Mouse (Mus musculus) right cerebral cortex, postnatal 36 days (tissue): Measurements from ENCODE around the gene Per1.

Source experiments
- DNase-seq, 2 experiments: peaks; one replicate each; pipeline ENCODE4 v3.0.0; 2022; ENCODE audit warnings: low spot score in 2 of 2, mixed read lengths in 1 of 2

Gene Per1

DNA sequence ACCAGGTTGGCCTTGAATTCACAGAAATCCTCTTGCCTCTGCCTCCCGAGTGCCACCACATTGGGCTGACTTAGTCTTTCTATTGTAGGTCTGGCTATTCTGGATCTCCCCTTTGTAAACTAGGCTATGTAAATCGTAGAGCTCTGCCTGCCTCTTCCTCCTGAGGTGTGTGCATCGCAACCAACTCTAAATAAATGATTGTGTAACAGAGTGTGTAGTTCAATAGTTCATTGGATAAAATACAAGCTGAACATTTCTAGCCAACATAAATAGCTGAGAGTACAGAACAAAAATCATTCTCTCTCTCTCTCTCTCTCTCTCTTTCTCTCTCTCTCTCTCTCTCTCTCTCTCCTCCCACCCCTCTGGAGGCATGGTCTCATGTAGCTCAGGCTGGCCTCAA is 19.6 kb downstream of the Per1 start:
- no peak for DNase-seq

DNA sequence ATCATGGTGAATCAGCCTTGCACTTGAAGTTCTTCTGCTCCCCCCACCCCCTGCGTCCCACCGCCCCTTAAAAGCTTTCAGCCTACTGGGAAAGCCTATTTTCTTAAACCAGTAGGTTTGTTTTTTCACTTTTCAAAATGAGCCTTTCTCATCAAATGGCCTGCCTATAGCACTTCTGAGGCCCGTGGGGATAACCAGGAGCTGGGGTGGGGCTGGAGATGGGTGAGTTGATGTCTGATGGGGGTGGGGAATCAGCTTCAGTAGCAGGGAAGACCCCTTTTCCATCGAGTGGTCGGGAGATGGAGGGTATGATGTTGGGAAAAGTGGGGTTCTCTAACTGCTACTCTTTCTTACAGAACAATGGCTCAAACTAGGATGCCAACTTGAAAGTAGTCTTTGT is 21.8 kb downstream of the Per1 start:
- no peak for DNase-seq

DNA sequence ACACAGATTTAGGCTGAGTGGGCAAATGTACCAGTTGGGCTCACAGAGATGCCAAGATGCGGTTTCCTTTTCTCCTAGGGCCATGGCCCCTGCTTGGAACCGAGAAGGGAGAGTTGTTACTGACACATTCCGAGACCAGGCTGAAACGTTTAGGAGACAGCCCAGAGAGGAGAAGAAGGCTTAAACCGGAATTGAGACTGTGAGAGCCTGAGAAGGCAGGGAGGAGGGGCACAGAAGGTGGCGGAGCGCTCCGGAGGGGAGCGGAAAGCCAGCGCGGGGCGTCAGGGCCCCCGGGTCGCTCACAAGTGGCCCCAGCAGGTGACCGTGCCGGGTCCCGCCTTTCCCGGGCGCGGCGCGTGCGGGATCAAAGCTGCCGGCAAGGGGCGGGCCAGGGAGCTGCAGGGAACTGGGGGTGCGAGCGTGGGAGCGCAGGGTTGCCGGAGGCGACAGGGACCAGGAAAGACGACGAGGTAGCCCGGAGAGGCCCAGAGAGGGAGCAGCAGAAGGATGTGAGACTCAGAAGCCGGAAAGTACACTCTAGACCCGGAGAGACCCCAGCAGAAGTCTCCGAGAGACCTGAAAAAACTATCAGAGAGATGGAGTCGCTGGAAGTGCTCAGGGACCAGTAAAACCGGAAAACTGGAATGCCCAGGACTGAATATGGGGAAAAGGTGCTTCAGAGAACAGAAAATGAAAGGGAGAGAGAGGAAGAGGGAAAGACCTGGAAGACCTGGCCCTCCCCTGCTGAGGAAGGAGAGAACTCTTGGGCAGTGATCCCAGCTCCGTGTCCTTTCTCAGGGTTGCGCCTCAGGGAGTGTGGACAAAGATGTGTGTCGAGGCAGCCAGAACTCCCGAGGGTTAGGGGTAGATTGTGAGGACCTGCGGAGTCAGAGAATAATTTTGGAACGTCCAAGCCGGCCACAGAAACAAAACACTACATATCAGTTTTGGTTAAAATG is 23.0 kb downstream of the Per1 start:
- DNase-seq = no peak

DNA sequence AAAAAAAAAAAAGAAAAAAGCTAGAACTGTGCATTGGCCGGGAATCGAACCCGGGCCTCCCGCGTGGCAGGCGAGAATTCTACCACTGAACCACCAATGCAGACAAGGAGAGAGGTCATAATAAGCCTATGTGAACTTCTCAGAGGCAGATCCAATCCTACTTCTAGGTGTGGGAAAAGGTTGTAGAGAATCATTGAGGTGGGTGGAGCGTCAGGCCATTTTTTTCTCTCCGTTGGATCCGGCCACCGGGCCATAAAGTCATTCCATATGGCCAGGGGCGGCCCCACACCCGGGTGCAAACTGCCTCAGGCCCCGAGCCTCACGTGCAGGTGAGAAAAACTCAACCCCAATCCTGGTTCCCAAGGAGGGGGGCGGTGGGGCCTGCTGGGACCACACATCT is 23.7 kb downstream of the Per1 start:
- peak in 1 of 2 experiments; percentile 66 for DNase-seq

DNA sequence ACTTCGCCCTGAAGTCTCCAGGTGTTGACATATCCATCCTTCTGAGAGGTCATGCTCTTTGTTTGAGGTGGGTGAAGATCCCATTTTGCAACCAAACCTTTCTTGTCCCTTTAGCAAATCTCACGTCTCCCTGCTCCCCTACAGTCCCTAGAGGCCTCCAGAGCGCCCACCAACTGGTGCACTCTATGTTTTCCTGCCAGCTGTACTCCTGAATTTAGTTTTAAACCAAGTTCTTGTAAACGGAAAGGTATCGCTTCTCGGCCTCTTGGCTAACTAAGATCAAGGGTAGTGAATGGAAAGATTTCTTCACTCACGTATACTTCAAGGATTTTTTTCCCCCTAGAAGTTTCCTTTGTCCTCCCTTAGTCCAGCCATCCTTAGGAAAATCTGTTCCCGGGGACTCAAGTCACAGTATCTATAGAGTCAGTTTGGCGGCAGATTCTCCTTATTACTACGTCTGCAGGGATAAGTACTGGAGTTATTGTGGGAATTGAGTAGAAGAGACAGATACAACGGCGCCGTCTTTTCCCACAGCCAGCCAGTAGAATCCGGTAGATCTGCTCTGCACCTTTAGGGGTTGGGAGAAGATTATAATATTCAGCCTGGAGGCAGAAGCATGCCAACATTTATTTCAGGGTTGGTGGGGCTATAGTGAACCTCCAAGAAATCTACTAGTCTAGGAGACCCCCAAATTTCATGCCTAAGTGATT is 24.6 kb downstream of the Per1 start:
- no peak for DNase-seq

DNA sequence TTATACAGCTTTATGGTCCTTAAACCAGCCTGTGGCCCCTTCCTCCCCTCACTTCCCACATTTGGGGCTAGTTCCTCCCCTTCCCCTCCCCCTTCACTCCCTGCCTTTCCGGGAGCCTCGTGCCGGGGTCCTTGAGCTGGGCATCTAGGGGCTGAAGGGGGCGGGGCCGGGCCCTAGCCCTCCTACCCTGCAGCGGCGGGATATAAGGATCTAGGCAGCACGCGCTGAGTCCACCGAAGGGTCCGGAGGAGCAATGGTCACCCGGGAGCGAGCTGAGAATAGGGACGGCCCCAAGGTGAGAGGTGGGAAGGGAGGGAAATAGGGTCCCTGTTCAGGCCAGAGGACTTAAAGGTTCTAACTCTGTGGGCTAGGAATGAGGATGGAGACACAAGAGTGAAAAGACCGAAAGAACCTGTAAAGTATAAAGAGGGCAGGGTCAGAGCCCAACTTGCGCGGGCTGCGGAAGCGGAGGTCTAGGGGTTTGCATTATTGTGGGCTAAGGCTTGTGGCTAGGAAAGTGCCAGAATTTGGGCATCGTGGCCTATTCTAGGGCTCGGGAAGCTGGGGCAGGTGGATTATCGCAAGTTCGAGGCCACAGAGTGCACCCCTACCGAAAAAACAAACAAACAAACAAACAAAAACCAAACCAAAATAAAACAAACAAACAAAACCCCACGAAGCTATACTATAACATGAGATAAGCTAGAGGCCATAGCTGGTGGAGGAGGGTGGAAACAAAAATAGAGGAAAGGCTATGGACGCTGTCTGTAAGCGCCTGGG is 25.4 kb downstream of the Per1 start, which contains the start of gene Hes7:
Gene Hes7, plus strand, starts transcription at position 184 of the 780 bp plus-strand sequence.
- DNase-seq = no peak

DNA sequence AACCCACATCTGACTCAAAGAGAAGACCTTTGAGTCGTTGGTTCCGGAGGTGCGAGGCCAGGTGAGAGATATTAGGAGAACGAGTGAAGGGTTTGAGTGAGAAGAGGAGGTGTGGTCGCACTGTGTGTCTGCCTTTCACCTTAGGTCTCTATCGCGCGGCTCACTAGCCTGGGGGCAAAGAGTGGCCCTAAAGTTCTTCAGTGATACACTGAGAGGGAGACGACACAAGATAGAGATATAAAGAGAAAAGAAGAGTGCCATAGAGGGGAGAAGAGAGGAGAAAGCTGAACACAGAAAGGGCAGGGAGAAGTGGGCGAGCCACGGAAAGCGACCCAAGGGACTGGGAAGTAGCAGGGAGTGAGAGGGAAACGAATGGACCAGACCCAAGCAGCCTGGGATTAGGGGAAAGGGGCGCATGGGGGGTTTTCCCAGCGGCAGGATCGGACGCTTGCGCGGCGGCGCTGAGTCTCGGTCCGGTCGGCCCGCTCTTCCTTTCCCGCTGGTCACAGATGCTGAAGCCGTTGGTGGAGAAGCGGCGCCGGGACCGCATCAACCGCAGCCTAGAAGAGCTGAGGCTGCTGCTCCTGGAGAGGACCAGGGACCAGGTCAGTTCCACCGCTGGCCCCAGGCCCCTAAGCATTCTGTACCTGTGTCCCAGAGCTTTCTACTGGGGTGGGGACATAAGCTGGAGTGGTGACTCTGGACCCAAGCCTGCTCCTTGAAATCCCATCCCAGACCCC is 26.2 kb downstream of the Per1 start:
- no peak for DNase-seq

DNA sequence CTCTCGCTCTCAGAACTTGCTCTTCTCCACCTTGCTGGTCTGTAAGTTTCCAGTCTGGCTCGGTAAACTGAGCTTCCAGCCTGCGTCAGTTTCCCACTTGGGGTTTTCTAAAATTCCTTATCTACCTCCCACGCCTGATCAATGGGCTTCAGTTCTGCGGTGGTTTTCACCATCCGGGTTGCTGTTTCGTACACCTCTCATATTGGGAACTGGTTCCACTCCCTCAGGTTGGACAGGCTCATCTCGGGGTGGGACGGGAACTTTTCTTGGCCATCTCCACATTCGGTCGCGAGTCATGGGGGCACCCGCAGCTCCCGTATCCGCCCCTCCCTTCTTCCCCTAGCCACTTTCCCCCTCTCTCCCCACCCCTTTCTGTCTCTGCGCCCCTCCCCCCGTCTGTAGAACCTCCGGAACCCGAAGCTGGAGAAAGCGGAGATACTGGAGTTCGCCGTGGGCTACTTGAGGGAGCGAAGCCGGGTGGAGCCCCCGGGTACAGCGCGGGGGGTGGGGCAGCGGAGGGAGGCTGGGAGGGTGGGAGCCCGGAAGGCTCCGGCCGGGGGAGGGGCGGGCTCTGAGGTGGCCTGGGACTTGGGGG is 26.8 kb downstream of the Per1 start:
- no peak for DNase-seq

DNA sequence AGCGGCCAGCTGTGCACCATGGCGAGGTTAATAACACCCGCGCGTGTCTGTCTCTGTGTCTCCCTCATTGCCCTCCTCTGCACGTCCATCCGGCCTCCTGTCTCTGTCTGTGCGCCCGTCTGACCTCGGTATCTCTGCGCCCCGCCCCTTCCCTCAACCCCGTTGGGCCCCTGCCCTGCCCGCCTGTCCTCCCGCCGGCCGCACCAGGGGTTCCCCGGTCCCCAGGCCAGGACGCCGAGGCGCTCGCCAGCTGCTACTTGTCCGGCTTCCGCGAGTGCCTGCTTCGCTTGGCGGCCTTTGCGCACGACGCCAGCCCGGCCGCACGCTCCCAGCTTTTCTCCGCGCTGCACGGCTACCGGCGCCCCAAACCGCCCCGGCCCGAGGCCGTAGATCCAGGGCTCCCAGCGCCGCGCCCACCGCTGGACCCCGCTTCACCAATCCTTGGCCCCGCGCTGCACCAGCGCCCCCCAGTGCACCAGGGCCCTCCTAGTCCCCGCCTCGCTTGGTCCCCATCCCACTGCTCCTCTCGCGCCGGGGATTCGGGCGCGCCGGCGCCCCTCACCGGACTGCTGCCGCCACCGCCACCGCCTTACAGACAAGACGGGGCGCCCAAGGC is 27.4 kb downstream of the Per1 start, which contains the start of gene 9130213A22Rik:
Gene 9130213A22Rik, minus strand, starts transcription at position 254 of the 616 bp plus-strand sequence.
- peak in 1 of 2 experiments; percentile 82 for DNase-seq

DNA sequence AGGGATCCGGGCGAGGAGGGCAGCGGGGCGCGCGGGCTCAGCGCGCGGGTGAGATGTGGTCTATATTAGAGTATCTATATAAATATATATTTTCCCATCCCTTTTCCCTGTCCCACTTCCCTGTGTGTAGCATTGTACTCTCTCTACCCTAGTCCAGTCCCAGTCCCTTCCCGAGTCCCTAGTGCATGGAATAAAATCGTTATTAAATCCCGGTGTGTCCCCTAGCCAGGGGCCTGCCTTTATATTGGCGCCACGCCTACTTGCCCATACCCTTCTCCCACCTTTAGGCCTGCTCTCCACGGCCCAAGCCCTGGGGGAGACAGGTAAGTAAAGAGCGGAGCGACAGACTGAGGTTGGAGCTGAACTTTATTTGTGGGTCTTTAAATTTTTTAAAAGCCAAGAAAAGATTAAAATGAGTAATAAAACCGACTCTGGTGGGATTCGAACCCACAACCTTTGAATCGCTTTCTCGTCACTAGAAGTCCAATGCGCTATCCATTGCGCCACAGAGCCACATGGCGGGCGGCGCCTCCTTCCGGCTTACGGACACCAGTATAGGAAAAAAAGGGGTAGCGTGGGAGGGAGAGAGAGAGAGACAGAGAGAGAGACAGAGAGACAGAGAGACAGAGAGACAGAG is 28.2 kb downstream of the Per1 start:
- peak; percentile 90 to 91 for DNase-seq

DNA sequence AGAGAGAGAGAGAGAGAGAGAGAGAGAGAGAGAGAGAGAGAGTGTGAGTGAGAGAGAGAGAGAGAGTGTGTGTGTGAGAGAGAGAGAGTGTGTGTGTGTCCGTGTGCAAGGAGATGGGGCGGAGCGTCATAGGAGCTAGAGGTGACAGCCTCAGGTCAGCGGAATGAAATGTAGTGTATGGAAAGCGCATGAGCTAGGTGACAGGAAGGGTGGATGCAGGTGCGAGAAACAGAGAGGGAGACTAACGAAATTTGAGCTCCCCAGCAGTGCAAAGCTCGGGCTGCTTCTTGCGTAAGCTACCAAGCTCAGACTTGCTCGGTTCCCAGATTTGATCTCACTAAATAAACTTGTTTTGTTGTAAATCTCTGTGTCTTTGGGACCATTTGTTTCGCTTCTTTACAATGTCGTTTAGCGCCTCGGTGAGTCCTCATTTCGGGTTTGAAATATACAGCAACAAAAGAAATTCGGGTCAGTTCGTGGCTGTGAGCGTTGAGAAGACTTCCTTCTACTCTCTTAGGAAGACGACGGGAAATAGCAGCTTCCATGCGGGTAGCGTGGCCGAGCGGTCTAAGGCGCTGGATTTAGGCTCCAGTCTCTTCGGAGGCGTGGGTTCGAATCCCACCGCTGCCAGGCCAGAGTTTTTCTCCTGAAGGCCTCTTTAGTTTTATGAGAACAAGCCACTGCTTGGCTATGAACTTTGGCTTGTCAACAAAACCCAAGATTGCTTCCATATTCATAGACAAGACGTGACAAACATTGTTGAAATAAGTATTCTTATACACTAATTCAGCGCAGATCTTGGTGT is 28.9 kb downstream of the Per1 start:
- DNase-seq = peak; percentile 90 to 91

DNA sequence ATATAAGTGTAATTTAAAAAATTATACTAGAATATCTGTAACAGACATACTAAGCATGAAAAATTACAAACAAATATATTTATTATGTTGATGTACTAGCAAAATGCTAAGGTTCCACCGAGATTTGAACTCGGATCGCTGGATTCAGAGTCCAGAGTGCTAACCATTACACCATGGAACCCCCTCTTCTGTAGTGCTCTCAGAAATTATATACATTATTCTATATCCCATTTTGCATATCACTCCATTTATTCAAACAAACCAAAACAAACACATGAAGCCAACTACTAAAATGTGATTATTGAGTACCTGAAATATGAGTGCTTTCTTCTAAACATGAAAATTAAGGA is 29.5 kb downstream of the Per1 start:
- no peak for DNase-seq

DNA sequence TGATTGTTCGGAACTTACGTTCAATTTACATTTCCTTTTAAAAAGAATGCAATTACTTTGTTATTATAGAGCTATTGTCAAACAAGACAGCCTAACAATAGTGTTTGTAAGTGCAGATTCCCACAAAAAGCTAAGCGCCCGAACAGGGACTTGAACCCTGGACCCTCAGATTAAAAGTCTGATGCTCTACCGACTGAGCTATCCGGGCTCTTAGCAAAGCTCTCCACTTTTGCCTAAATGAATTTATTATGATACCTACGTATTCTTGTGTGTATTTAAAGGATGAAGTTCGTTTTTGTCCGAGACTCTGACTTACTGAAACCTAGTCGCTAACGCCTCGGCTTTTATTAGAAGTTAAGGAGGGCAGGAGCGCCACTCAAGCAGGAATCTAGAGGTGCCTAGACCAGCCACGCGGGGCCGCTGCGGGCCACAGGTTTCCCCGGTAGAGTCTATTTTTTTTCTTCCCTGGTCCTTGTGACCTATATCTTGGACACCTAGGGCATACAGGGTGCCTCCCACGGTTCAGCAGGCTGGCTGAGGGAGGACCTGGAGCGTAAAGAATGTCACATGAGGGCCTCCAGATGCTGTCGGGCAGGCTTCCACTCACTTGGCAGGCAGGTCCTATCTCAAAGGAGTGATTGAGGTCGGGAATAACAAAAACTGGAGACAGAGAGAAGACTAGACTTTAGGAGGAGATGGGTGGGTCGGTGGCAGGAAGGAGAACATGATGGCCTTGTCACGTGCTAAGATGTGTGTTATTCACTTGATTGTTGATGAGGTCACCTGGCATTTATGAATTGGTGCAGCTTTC is 30.2 kb downstream of the Per1 start:
- DNase-seq = peak; percentile 69 to 74

DNA sequence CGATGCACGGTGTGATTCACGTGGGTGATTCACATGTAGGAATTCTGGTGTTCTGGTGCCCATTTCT is 30.7 kb downstream of the Per1 start, which contains the start of gene Aloxe3:
Gene Aloxe3, plus strand, starts transcription at position 45 of the 67 bp plus-strand sequence.
- no peak for DNase-seq

DNA sequence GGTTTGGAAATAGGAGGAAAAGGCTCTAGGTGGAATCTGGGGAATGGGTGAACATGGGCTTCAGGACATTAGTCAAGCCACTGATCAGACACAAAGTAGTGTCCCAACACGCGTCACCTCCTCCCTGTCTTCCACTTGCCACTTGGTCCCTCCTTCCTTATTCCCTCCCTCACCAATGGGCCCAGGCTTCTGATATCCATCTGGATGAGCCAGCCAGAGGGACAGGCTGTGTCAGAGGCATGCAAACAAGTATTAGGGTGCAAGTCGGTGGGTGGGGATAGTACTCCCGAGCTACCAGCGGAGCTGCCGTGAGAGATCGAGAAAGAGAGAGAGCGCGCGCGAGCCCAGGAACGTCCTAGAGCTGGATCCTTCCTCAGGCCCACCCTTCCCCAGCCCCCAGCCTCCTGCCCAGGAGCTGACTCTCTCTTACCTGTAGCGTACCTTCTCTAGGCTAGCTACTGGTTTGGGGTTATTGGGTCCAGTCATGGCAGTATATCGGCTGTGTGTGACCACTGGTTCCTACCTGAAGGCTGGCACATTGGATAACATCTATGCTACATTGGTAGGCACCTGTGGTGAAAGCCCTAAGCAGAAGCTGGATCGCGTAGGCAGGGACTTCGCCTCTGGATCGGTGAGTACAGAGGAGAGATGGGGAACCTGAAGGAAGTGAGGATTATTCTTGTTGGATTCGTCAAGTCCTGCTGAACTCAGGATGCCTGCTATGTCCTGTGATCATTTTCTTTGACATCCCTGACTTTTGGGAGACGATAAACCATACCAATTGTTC is 31.1 kb downstream of the Per1 start:
- DNase-seq = no peak

DNA sequence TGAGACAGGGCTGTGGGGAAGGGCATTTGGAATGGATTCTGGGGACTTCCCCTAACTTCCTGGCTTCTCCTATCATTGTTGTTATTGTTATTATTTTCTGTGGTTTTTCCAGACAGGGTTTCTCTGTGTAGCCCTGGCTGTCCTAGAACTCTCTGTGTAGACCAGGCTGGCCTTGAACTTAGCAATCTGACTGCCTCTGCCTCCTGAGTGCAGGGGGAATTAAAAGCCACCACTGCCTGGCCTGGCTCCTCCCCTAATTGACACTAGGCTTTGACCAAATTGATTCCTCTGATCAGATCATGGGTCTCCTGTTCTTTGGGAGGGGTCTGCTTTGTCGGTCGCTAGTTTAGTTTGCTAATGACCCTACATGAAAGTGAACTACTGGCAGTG is 31.7 kb downstream of the Per1 start:
- no peak for DNase-seq

DNA sequence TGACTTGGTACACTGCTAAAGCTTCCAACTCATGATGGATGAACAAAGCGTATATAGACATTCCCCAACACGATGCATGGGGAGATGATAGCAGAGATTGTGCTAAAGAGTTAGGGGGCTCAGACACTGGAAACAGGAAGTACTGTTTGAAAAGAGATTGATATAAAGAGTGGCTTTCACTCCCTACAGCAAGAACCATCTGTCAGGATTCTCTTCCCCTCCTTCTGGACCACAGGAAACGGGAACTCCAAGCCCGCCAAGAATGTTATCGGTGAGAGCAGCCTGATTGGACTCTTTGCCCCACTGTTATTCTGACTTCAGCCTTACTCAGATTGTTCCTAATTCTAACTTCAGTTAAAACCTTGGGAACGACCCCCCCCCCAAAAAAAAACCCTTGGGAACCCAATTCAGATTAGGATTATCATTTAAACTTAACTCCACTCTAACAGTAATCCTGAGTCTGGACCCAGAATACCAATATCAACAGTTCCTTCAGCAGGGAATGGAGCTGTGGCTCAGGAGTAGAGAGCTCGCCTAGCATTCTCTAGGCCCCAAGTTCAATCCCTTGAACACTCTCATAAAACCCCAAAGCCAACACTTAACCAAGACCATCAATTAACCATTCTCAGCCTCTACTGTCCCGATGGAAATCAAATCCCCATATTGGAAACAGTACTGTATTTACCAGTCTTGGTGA is 33.6 kb downstream of the Per1 start:
- no peak for DNase-seq

DNA sequence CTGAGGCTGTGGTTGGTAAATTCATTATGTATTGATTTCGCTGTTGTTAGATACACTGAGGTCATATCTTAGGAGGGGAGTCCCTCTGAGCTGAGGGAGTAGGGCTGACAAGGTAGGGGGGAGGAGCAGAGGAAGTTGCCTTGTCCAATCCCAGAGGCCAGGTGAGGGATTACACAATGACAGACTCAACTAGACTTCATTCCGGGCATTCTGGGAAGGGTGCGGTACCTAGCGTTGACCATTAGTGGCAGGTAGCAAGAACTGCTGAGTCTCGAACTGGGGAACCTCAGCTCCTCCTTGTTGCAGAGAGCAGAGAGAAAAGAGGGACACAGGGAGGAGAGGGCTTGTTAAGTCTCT is 38.5 kb downstream of the Per1 start:
- DNase-seq = no peak
